Mouse (Mus musculus): ENCODE measurements at regions not wholly inside any gene's neighbourhood (a gene's known extent, or its start where the extent isn't known, plus 50 kb on each side); places are given as distances from the start of the nearest gene placed in this dataset.

GRCm38 (mm10) chr5:148715218-148715991 is 162.8 kb upstream of the Ubl3 start:
- TF ChIP-seq POLR2A (IDR thresholded peaks at IDR 0.05; ENCODE audit: low read depth, low read length) (no peak), TCF12 (IDR thresholded peaks at IDR 0.05; ENCODE audit: low read depth, low read length) (no peak), CHD1 (IDR thresholded peaks at IDR 0.05; ENCODE audit: low read depth, low read length) (no peak), MAZ (IDR thresholded peaks at IDR 0.05; ENCODE audit: low read depth, low read length) (no peak)

Measured in CH12.LX (cell line).